Mouse (Mus musculus) hindbrain, postnatal 0 days (tissue): ENCODE results near the gene Zfp853. TPM values are rescaled to one million over a fixed set of nuclear protein-coding genes. Genes with fewer than 3 reads are reported as not detected.

Source experiments
- ATAC-seq: fragments of 200-750 bp; cut with Nextera tagmentation; 2 replicates; pipeline ENCODE4 v1.8.0; 2017; ENCODE audit warnings: mild to moderate bottlenecking, moderate TSS enrichment, moderate library complexity
- DNase-seq: peaks from one replicate; pipeline ENCODE4 v3.0.0-alpha.2; 2015; ENCODE audit warnings: low spot score
- H3K27ac ChIP-seq: fragments of 300-500 bp; sonication (generic); 2 replicates; pipeline ENCODE4 v1.5.1; 2014; ENCODE audit warnings: mild to moderate bottlenecking
- H3K27me3 ChIP-seq: fragments of 300-500 bp; sonication (generic); 2 replicates; pipeline ENCODE4 v1.6.1; 2014; ENCODE audit warnings: low read length, mixed read lengths; ENCODE audit not compliant: insufficient read depth
- H3K36me3 ChIP-seq: fragments of 300-500 bp; sonication (generic); 2 replicates; pipeline ENCODE4 v1.6.1; 2014; ENCODE audit warnings: low read length, mixed read lengths; ENCODE audit not compliant: insufficient read depth
- H3K4me1 ChIP-seq: fragments of 300-500 bp; sonication (generic); 2 replicates; pipeline ENCODE4 v1.6.1; 2014; ENCODE audit warnings: antibody characterized with exemption, low read length, mixed read lengths; ENCODE audit not compliant: insufficient read depth
- H3K4me2 ChIP-seq: fragments of 300-500 bp; sonication (generic); 2 replicates; pipeline ENCODE4 v1.6.1; 2014; ENCODE audit warnings: low read depth, mild to moderate bottlenecking, low read length, moderate library complexity, mixed read lengths
- H3K4me3 ChIP-seq: fragments of 300-500 bp; sonication (generic); 2 replicates; pipeline ENCODE4 v1.5.1; 2014; ENCODE audit warnings: low read length
- H3K9ac ChIP-seq: fragments of 300-500 bp; sonication (generic); replicated peaks from 2 replicates; pipeline ENCODE4 v1.6.1; 2014; ENCODE audit warnings: mild to moderate bottlenecking, low read length, moderate library complexity, mixed read lengths
- H3K9me3 ChIP-seq: fragments of 300-500 bp; sonication (generic); 2 replicates; pipeline ENCODE4 v1.6.1; 2016; ENCODE audit warnings: low read length, mixed read lengths
- CTCF ChIP-seq: IDR thresholded peaks from 2 replicates; pipeline ENCODE4 v1.5.1; 2016; ENCODE audit warnings: antibody characterized with exemption, control low read depth, low read depth
- WGBS: fragments of 180-500 bp; shearing (Covaris S2); extraction: QIAGEN DNeasy Blood & Tissue Kit; methylation state at CpG from one replicate; pipeline ENCODE4 v1.1.7; 2014; 5-methylcytosine and 5-hydroxymethylcytosine counted together
- polyA plus RNA-seq: library from polyadenylated mRNA; unstranded; fragments of >200 nt; fragmentation: Nextera tagmentation; extraction: Ambion mirVana; gene quantifications from 2 replicates; pipeline ENCODE4 v1.2.1, GENCODE M21; 2015
- total RNA-seq: library from RNA; depleted of rRNA; stranded (reverse); fragments of >200 nt; gene quantifications from 2 replicates; pipeline ENCODE4 v1.2.3, GENCODE M21; 2014; rRNA removed

Gene Zfp853
- total RNA-seq: 31.7 and 33.5 TPM in 2 replicates
- 0.53 and 0.61 TPM in 2 replicates for polyA plus RNA-seq

GRCm38 (mm10) chr5:143293404-143293803, at the start of gene Zfp853:
Gene Zfp853 (minus strand): TSS chr5:143293623.
- Histone ChIP-seq H3K9ac (peak within 1 kb of the TSS; percentile 65), H3K4me2 (peak within 1 kb of the TSS; percentile 86), H3K9me3 (no peaks in the 10 kb centered on the region), H3K4me3 (peak within 1 kb of the TSS; percentile 52), H3K36me3 (no peaks in the 10 kb centered on the region), H3K4me1 (0 out of 2 replicates have a peak, but pooled peaks cover 4% of the 10 kb centered on the region), H3K27me3 (peaks cover 13% of the 10 kb centered on the region), H3K27ac (no peak within 1 kb of the TSS)
- DNase-seq (peak; percentile 50), ATAC-seq (peak; percentile 59)
- WGBS: 3% methylated on average over 30 of the region's 38 CpGs
- TF ChIP-seq CTCF: no peak

- Histone ChIP-seq H3K9me3 (no peaks in the 10 kb centered on the region), H3K36me3 (no peaks in the 10 kb centered on the region), H3K4me3 (no peak overlapping the region), H3K4me2 (no peak overlapping the region), H3K27ac (no peak overlapping the region), H3K4me1 (no peaks in the 10 kb centered on the region), H3K27me3 (0 out of 2 replicates have a peak, but pooled peaks cover 4% of the 10 kb centered on the region), H3K9ac (no peak overlapping the region)
- ATAC-seq (no peak), DNase-seq (no peak)
- no peak for TF ChIP-seq CTCF
- WGBS: 49% methylated on average over 6 of the region's 6 CpGs
Measured at GRCm38 (mm10) chr5:143339603-143340002, 46.2 kb upstream of the Zfp853 start.

GRCm38 (mm10) chr5:143336559-143336958, 43.1 kb upstream of the Zfp853 start:
- TF ChIP-seq CTCF: peak; percentile 69
- H3K4me2 ChIP-seq: no peak overlapping the region
- no peak overlapping the region for H3K9ac ChIP-seq
- DNase-seq (peak; percentile 81), ATAC-seq (no peak)
- H3K4me3 ChIP-seq: no peak overlapping the region
- H3K36me3 ChIP-seq: no peaks in the 10 kb centered on the region
- H3K27me3 ChIP-seq: 0 out of 2 replicates have a peak, but pooled peaks cover 4% of the 10 kb centered on the region
- no peak overlapping the region for H3K27ac ChIP-seq
- WGBS: 65% methylated on average over 6 of the region's 6 CpGs
- no peaks in the 10 kb centered on the region for H3K4me1 ChIP-seq
- no peaks in the 10 kb centered on the region for H3K9me3 ChIP-seq

- H3K4me1 ChIP-seq: no peaks in the 10 kb centered on the region
- H3K27me3 ChIP-seq: 0 out of 2 replicates have a peak, but pooled peaks cover 4% of the 10 kb centered on the region
- H3K27ac ChIP-seq: no peak overlapping the region
- TF ChIP-seq CTCF: no peak
- 77% methylated on average over 7 of the region's 7 CpGs for WGBS
- no peak overlapping the region for H3K4me2 ChIP-seq
- H3K9ac ChIP-seq: no peak overlapping the region
- no peaks in the 10 kb centered on the region for H3K36me3 ChIP-seq
- ATAC-seq (no peak), DNase-seq (no peak)
- H3K4me3 ChIP-seq: no peak overlapping the region
- H3K9me3 ChIP-seq: no peaks in the 10 kb centered on the region
Measured at GRCm38 (mm10) chr5:143335089-143335460, 41.7 kb upstream of the Zfp853 start.

- Histone ChIP-seq H3K27me3 (0 out of 2 replicates have a peak, but pooled peaks cover 4% of the 10 kb centered on the region), H3K9me3 (no peaks in the 10 kb centered on the region), H3K27ac (no peak overlapping the region), H3K4me1 (0 out of 2 replicates have a peak, but pooled peaks cover 2% of the 10 kb centered on the region), H3K36me3 (no peaks in the 10 kb centered on the region), H3K4me2 (peak overlapping the region; percentile 30; the same call in 1 of the 2 replicates), H3K4me3 (no peak overlapping the region), H3K9ac (no peak overlapping the region)
- TF ChIP-seq CTCF: no peak
- WGBS: 60% methylated on average over 14 of the region's 14 CpGs
- ATAC-seq (peak; percentile 37; the same call in 1 of the 2 replicates), DNase-seq (no peak)
Measured at GRCm38 (mm10) chr5:143334418-143335088, 41.1 kb upstream of the Zfp853 start.

- no peak overlapping the region for H3K9ac ChIP-seq
- DNase-seq (peak; percentile 90), ATAC-seq (peak; percentile 57; the same call in 1 of the 2 replicates)
- 0 out of 2 replicates have a peak, but pooled peaks cover 2% of the 10 kb centered on the region for H3K4me1 ChIP-seq
- WGBS: 13% methylated on average over 5 of the region's 5 CpGs
- H3K36me3 ChIP-seq: no peaks in the 10 kb centered on the region
- H3K4me2 ChIP-seq: peak overlapping the region; percentile 30; the same call in 1 of the 2 replicates
- H3K9me3 ChIP-seq: no peaks in the 10 kb centered on the region
- TF ChIP-seq CTCF: peak; percentile 89
- H3K27me3 ChIP-seq: 0 out of 2 replicates have a peak, but pooled peaks cover 4% of the 10 kb centered on the region
- no peak overlapping the region for H3K4me3 ChIP-seq
- H3K27ac ChIP-seq: no peak overlapping the region
Measured at GRCm38 (mm10) chr5:143333872-143334271, 40.4 kb upstream of the Zfp853 start.
